Mouse (Mus musculus) midbrain, embryonic 12.5 days (tissue): Measurements from ENCODE around the gene Sync. TPM values are rescaled to one million over a fixed set of nuclear protein-coding genes. Genes with fewer than 3 reads are reported as not detected.

Experiments
- ATAC-seq: fragments of 200-750 bp; cut with Nextera tagmentation; 2 replicates; pipeline ENCODE4 v1.8.0; 2017; ENCODE audit warnings: low read depth, moderate TSS enrichment, moderate library complexity; ENCODE audit not compliant: low FRiP score
- H3K27ac ChIP-seq: fragments of 300-500 bp; sonication (generic); replicated peaks from 2 replicates; pipeline ENCODE4 v1.5.1; 2016; ENCODE audit warnings: mild to moderate bottlenecking
- H3K27me3 ChIP-seq: fragments of 300-500 bp; sonication (generic); 2 replicates; pipeline ENCODE4 v1.6.1; 2016; ENCODE audit warnings: mild to moderate bottlenecking
- H3K36me3 ChIP-seq: fragments of 300-500 bp; sonication (generic); 2 replicates; pipeline ENCODE4 v1.6.1; 2016
- H3K4me1 ChIP-seq: fragments of 300-500 bp; sonication (generic); 2 replicates; pipeline ENCODE4 v1.6.1; 2016
- H3K4me2 ChIP-seq: fragments of 300-500 bp; sonication (generic); replicated peaks from 2 replicates; pipeline ENCODE4 v1.6.1; 2016; ENCODE audit warnings: mild to moderate bottlenecking, moderate library complexity
- H3K4me3 ChIP-seq: fragments of 300-500 bp; sonication (generic); 2 replicates; pipeline ENCODE4 v1.5.1; 2016; ENCODE audit warnings: mild to moderate bottlenecking
- H3K9ac ChIP-seq: fragments of 300-500 bp; sonication (generic); replicated peaks from 2 replicates; pipeline ENCODE4 v1.6.1; 2016; ENCODE audit warnings: mild to moderate bottlenecking, moderate library complexity
- H3K9me3 ChIP-seq: fragments of 300-500 bp; sonication (generic); 2 replicates; pipeline ENCODE4 v1.6.1; 2016; ENCODE audit warnings: mild to moderate bottlenecking
- WGBS: fragments of 180-500 bp; shearing (Covaris S2); methylation state at CpG from one replicate; pipeline ENCODE4 v1.1.7; 2016; 5-methylcytosine and 5-hydroxymethylcytosine counted together
- polyA plus RNA-seq: library from polyadenylated mRNA; unstranded; fragments of >200 nt; fragmentation: Nextera tagmentation; extraction: Ambion mirVana; gene quantifications from 2 replicates; pipeline ENCODE4 v1.2.1, GENCODE M21; 2016

Gene Sync
- 0.62 and 0.66 TPM in 2 replicates for polyA plus RNA-seq

GRCm38 (mm10) chr4:129287472-129287981, at the start of gene Sync:
TSS of gene Sync (plus strand) at chr4:129287617.
- peak within 1 kb of the TSS; percentile 95 for H3K4me2 ChIP-seq
- peak within 1 kb of the TSS; percentile 65 for H3K9ac ChIP-seq
- H3K4me1 ChIP-seq, result peaks cover 20% of the 10 kb centered on the region
- H3K27ac ChIP-seq, result no peak within 1 kb of the TSS
- WGBS, result 2% methylated on average over 32 of the region's 53 CpGs
- no peaks in the 10 kb centered on the region for H3K36me3 ChIP-seq
- peak within 1 kb of the TSS; percentile 51 for H3K4me3 ChIP-seq
- peaks cover 31% of the 10 kb centered on the region for H3K27me3 ChIP-seq
- H3K9me3 ChIP-seq, result no peaks in the 10 kb centered on the region
- peak; percentile 60 for ATAC-seq

- Histone ChIP-seq H3K36me3 (no peaks in the 10 kb centered on the region), H3K27me3 (peaks cover 3% of the 10 kb centered on the region; the same call in 1 of the 2 replicates), H3K9me3 (no peaks in the 10 kb centered on the region), H3K27ac (no peak overlapping the region), H3K4me3 (peak overlapping the region; percentile 78), H3K9ac (peak overlapping the region; percentile 75), H3K4me2 (peak overlapping the region; percentile 89), H3K4me1 (peaks cover 44% of the 10 kb centered on the region)
- WGBS, result 4% methylated on average over 21 of the region's 21 CpGs
- ATAC-seq, result no peak
Measured at GRCm38 (mm10) chr4:129237843-129238441, 49.5 kb upstream of the Sync start.

DNA sequence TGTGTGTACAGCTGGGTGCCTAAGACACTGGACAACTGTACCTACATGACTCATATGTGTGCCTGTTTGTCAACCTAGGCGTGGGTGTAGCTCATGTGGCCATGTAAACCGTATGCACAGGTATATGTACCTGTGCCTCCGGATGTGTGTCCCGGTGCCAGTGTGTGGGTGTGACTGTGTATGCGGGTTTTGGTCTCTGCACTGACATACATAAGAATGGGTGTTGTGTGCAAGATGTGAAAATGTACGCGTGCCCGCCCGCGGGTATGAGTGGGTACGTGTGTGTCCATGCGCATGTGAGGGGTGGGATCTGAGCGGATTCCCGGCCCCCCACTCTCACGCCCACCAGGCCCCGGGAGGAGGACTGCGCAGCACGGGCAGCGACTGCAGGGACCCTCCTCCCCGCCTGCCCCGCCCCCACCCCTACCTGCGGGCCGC, 48.8 kb upstream of the Sync start:
- no peaks in the 10 kb centered on the region for H3K36me3 ChIP-seq
- peaks cover 47% of the 10 kb centered on the region for H3K4me1 ChIP-seq
- H3K4me2 ChIP-seq, result peak overlapping the region; percentile 89
- peak overlapping the region; percentile 78 for H3K4me3 ChIP-seq
- peaks cover 3% of the 10 kb centered on the region; the same call in 1 of the 2 replicates for H3K27me3 ChIP-seq
- under 1% methylated on average over 22 of the region's 23 CpGs for WGBS
- H3K9me3 ChIP-seq, result no peaks in the 10 kb centered on the region
- H3K27ac ChIP-seq, result peak overlapping the region; percentile 40; the same call in 1 of the 2 replicates
- peak overlapping the region; percentile 75 for H3K9ac ChIP-seq
- ATAC-seq, result peak; percentile 66

DNA sequence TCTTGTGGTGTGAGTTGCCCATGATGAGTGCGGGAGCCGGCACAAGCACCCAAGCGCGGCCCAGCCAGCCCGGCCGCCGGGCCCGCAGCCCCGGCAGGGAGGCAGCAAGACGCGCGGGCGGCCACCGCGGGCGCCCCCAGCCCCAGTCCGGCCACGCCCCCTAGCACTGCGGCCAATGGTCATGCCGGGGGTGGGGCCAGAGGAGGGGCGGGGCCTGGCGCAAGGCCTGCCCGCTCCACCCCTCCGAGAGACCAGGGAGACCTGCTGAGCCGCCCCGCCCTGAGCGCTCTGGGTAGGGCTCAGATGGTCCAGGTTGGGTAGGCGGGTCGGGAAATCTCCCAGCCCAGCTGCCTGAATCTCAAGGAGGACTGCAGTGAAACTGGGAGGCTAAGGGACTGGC, 48.3 kb upstream of the Sync start:
- peak; percentile 88 for ATAC-seq
- no peaks in the 10 kb centered on the region for H3K9me3 ChIP-seq
- H3K27me3 ChIP-seq, result peaks cover 3% of the 10 kb centered on the region; the same call in 1 of the 2 replicates
- WGBS, result under 1% methylated on average over 21 of the region's 29 CpGs
- peak overlapping the region; percentile 40; the same call in 1 of the 2 replicates for H3K27ac ChIP-seq
- H3K4me2 ChIP-seq, result peak overlapping the region; percentile 89
- peak overlapping the region; percentile 78 for H3K4me3 ChIP-seq
- H3K36me3 ChIP-seq, result no peaks in the 10 kb centered on the region
- H3K9ac ChIP-seq, result peak overlapping the region; percentile 75
- peaks cover 47% of the 10 kb centered on the region for H3K4me1 ChIP-seq

DNA sequence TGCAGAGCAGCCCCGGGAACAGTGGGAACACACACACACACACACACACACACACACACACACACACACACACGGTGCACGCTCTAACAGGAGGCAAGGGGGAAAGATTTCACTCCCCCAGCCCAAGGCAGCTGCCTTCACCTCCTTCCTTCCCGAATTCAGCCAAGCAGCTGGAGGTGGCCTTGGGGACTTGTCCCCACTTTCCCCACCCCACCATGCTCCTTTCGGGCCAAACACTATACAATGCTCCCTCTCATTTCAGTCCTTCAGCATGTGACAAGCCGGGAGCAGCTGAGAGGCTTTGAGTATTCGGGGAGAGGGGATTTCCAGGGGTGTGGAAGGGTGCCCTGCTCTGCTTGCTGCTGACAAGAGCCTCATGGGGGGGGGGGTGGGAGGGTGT, 45.5 kb upstream of the Sync start:
- Histone ChIP-seq H3K4me1 (peaks cover 48% of the 10 kb centered on the region), H3K36me3 (no peaks in the 10 kb centered on the region), H3K27me3 (peaks cover 30% of the 10 kb centered on the region), H3K4me3 (no peak overlapping the region), H3K27ac (peak overlapping the region; percentile 49; the same call in 1 of the 2 replicates), H3K9me3 (no peaks in the 10 kb centered on the region), H3K9ac (0 out of 2 replicates have a peak overlapping the region, but pooled peaks have one; percentile 34), H3K4me2 (no peak overlapping the region)
- no peak for ATAC-seq
- WGBS, result 15% methylated on average over 6 of the region's 7 CpGs

DNA sequence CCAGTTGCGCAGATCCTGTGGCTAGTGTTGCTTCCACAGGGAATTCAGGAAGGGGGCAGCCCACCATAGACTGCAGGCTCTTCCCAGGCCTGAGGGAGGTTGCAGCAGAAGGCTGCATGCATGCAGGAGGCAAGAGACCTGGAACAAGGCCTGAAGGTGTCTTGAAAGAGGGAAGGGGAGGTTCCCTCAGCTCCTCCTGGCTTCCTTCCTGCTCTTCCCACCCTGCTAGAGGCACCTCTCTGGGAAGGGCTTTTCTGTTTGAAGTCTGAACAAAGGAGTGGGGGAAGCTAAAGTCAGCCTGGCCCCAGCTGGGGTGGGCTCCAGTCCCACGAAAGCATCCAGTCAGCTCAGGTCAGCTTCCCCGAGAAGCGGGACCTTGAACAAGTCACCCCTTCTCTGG, 45.1 kb upstream of the Sync start:
- Histone ChIP-seq H3K9ac (peak overlapping the region; percentile 29; the same call in 1 of the 2 replicates), H3K9me3 (no peaks in the 10 kb centered on the region), H3K27ac (peak overlapping the region; percentile 49; the same call in 1 of the 2 replicates), H3K4me1 (peaks cover 44% of the 10 kb centered on the region), H3K36me3 (no peaks in the 10 kb centered on the region), H3K4me2 (no peak overlapping the region), H3K27me3 (peaks cover 34% of the 10 kb centered on the region), H3K4me3 (no peak overlapping the region)
- 34% methylated on average over 4 of the region's 4 CpGs for WGBS
- ATAC-seq, result no peak

DNA sequence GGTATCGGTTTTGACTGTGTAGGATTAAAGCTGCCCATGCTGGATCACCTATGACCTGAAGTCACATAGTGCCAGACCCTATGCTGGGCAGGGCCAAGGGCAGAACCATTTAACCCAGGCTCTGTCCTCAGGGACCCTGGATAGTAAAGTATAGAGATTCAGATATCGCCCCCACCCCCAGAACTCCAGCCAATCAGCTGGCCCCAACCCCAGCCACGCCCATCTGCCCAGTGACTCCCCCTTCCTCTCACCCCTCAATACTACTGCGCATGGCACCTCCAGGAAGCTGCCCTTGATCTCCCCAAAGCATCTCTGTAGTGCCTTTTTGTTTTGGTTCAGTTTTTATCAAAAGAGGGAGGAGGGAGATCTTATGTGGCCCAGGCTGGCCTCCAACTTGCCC, 44.7 kb upstream of the Sync start:
- Histone ChIP-seq H3K36me3 (no peaks in the 10 kb centered on the region), H3K4me3 (no peak overlapping the region), H3K9me3 (no peaks in the 10 kb centered on the region), H3K4me2 (no peak overlapping the region), H3K4me1 (peaks cover 41% of the 10 kb centered on the region), H3K27me3 (peaks cover 39% of the 10 kb centered on the region), H3K27ac (no peak overlapping the region), H3K9ac (no peak overlapping the region)
- no peak for ATAC-seq
- WGBS, result 22% methylated on average over 4 of the region's 4 CpGs

DNA sequence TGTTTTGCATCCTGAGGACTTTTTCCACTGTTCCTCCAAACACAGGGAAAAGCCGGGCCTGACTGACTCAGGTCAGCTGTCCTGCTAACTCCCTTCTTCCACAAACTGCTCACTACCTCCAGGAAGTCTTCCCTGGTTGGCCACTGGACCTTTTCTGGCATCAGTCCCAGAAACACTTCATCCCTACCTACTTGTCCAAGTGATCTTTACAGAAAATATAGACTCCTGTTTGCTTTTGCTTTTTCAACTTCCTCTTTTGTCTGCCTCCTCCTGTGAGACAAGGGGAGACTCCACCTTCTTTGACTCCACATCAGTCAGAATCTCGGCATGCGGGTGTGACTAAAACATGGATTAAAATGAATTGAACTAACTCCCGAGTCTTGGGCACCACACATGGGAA, 42.6 kb upstream of the Sync start:
- 57% methylated on average over 4 of the region's 4 CpGs for WGBS
- no peak overlapping the region for H3K4me2 ChIP-seq
- H3K4me3 ChIP-seq, result no peak overlapping the region
- no peaks in the 10 kb centered on the region for H3K36me3 ChIP-seq
- ATAC-seq, result no peak
- no peaks in the 10 kb centered on the region for H3K9me3 ChIP-seq
- H3K27me3 ChIP-seq, result peaks cover 56% of the 10 kb centered on the region
- no peak overlapping the region for H3K27ac ChIP-seq
- H3K9ac ChIP-seq, result no peak overlapping the region
- H3K4me1 ChIP-seq, result peaks cover 38% of the 10 kb centered on the region

- Histone ChIP-seq H3K36me3 (no peaks in the 10 kb centered on the region), H3K4me3 (no peak overlapping the region), H3K4me2 (no peak overlapping the region), H3K27ac (no peak overlapping the region), H3K27me3 (peaks cover 73% of the 10 kb centered on the region), H3K9ac (no peak overlapping the region), H3K9me3 (no peaks in the 10 kb centered on the region), H3K4me1 (peaks cover 43% of the 10 kb centered on the region)
- 33% methylated on average over 15 of the region's 15 CpGs for WGBS
- ATAC-seq, result no peak
Measured at GRCm38 (mm10) chr4:129246360-129247301, 40.8 kb upstream of the Sync start.

GRCm38 (mm10) chr4:129247381-129248242, 39.8 kb upstream of the Sync start:
- peak overlapping the region; percentile 54 for H3K9ac ChIP-seq
- H3K27ac ChIP-seq, result no peak overlapping the region
- H3K4me2 ChIP-seq, result peak overlapping the region; percentile 87
- H3K9me3 ChIP-seq, result no peaks in the 10 kb centered on the region
- peak overlapping the region; percentile 52 for H3K4me3 ChIP-seq
- H3K36me3 ChIP-seq, result no peaks in the 10 kb centered on the region
- 11% methylated on average over 24 of the region's 24 CpGs for WGBS
- H3K4me1 ChIP-seq, result peaks cover 38% of the 10 kb centered on the region
- no peak for ATAC-seq
- H3K27me3 ChIP-seq, result peaks cover 73% of the 10 kb centered on the region

DNA sequence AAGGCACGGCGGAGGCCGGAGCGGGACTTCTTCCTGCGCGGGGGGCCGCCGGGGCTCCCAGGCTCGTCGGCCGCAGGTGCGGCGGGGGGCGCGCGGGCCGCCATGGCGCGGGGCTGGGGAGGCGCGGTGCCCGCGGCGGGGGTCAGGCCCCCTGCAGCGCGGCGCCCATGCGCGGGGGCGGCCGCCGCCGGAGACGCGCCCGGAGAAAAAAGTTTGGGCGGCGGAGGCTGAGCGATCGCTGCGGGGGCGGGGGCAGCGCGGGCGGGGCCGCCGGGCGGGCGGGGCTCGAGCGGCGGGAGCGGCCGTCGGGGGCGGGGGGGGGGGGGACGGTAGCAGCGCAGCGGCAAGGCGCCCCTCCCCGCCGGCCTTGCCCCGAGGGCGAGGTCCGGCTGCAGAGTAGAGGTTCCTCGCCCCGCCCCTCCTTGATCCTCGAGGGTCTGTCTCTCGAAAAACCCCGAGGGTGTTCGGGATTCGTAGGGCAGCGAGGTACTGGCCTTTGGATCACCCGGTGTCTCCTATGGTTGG, 39.1 kb upstream of the Sync start:
- WGBS, result under 1% methylated on average over 20 of the region's 74 CpGs
- H3K4me3 ChIP-seq, result peak overlapping the region; percentile 52
- H3K4me1 ChIP-seq, result peaks cover 32% of the 10 kb centered on the region
- H3K27ac ChIP-seq, result no peak overlapping the region
- peak overlapping the region; percentile 87 for H3K4me2 ChIP-seq
- no peak for ATAC-seq
- H3K9me3 ChIP-seq, result no peaks in the 10 kb centered on the region
- H3K9ac ChIP-seq, result peak overlapping the region; percentile 54
- no peaks in the 10 kb centered on the region for H3K36me3 ChIP-seq
- H3K27me3 ChIP-seq, result peaks cover 73% of the 10 kb centered on the region
